Mouse (Mus musculus) heart, embryonic 13.5 days (tissue): ENCODE results near the gene Htra1. TPM values are rescaled to one million over a fixed set of nuclear protein-coding genes. Genes with fewer than 3 reads are reported as not detected.

Experiments used
- ATAC-seq: fragments of 200-750 bp; cut with Nextera tagmentation; 2 replicates; pipeline ENCODE4 v1.8.0; 2017; ENCODE audit warnings: moderate TSS enrichment; ENCODE audit not compliant: insufficient number of reproducible peaks, low FRiP score, low TSS enrichment; ENCODE audit errors: extremely low read depth
- H3K27ac ChIP-seq: fragments of 300-500 bp; sonication (generic); replicated peaks from 2 replicates; pipeline ENCODE4 v1.5.1; 2015; ENCODE audit warnings: moderate library complexity, mild to moderate bottlenecking, inconsistent platforms
- H3K27me3 ChIP-seq: fragments of 300-500 bp; sonication (generic); replicated peaks from 2 replicates; pipeline ENCODE4 v1.6.1; 2015; ENCODE audit warnings: mild to moderate bottlenecking, inconsistent platforms
- H3K36me3 ChIP-seq: fragments of 300-500 bp; sonication (generic); 2 replicates; pipeline ENCODE4 v1.6.1; 2015; ENCODE audit warnings: mild to moderate bottlenecking, inconsistent platforms
- H3K4me1 ChIP-seq: fragments of 300-500 bp; sonication (generic); 2 replicates; pipeline ENCODE4 v1.6.1; 2015; ENCODE audit warnings: inconsistent platforms
- H3K4me2 ChIP-seq: fragments of 300-500 bp; sonication (generic); 2 replicates; pipeline ENCODE4 v1.6.1; 2015; ENCODE audit warnings: inconsistent platforms, mild to moderate bottlenecking, moderate library complexity
- H3K4me3 ChIP-seq: fragments of 300-500 bp; sonication (generic); 2 replicates; pipeline ENCODE4 v1.5.1; 2015; ENCODE audit warnings: moderate library complexity, mild to moderate bottlenecking, inconsistent platforms
- H3K9ac ChIP-seq: fragments of 300-500 bp; sonication (generic); 2 replicates; pipeline ENCODE4 v1.6.1; 2015; ENCODE audit warnings: inconsistent platforms, mild to moderate bottlenecking, moderate library complexity
- H3K9me3 ChIP-seq: fragments of 300-500 bp; sonication (generic); 2 replicates; pipeline ENCODE4 v1.6.1; 2016; ENCODE audit warnings: inconsistent platforms
- WGBS: fragments of 180-500 bp; shearing (Covaris S2); methylation state at CpG from one replicate; pipeline ENCODE4 v1.1.7; 2015; ENCODE audit warnings: mixed read lengths; 5-methylcytosine and 5-hydroxymethylcytosine counted together
- polyA plus RNA-seq: library from polyadenylated mRNA; unstranded; fragments of >200 nt; fragmentation: Nextera tagmentation; extraction: Ambion mirVana; gene quantifications from 2 replicates; pipeline ENCODE4 v1.2.1, GENCODE M21; 2015

Htra1 gene
- polyA plus RNA-seq, 1 experiment from 2014 or later, result 52.9 TPM

DNA sequence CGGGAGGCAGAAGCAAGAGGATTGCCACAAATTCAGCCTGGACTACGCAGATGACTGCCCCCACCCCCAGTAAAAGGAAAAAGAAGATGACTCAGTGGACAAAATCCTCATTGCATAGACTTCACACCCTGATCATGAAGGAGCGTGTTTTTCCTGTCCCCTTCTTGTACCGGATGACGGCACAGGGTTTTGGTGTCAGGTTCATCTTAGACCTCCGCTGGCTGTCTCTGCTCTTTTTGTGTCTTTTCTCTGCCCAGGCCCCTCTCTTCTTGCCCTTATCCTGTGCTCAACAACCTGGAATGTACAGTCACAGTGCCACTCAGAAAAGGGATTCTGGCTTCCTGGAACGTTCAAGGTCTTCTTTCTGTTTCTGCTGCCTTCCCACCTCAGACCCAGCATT is 14.6 kb downstream of the Htra1 start:
- WGBS, result 75% methylated on average over 7 of the region's 7 CpGs
- H3K27me3 ChIP-seq, result no peaks in the 10 kb centered on the region
- peak overlapping the region; percentile 48; the same call in 1 of the 2 replicates for H3K27ac ChIP-seq
- no peak for ATAC-seq
- H3K4me3 ChIP-seq, result no peak overlapping the region
- no peak overlapping the region for H3K9ac ChIP-seq
- no peaks in the 10 kb centered on the region for H3K9me3 ChIP-seq
- no peak overlapping the region for H3K4me2 ChIP-seq
- no peaks in the 10 kb centered on the region for H3K36me3 ChIP-seq
- H3K4me1 ChIP-seq, result peaks cover 61% of the 10 kb centered on the region

- no peak for ATAC-seq
- 0 out of 2 replicates have a peak, but pooled peaks cover 4% of the 10 kb centered on the region for H3K9me3 ChIP-seq
- no peaks in the 10 kb centered on the region for H3K36me3 ChIP-seq
- no peaks in the 10 kb centered on the region for H3K27me3 ChIP-seq
- 0 out of 2 replicates have a peak overlapping the region, but pooled peaks have one; percentile 48 for H3K27ac ChIP-seq
- H3K9ac ChIP-seq, result no peak overlapping the region
- no peak overlapping the region for H3K4me3 ChIP-seq
- H3K4me1 ChIP-seq, result peaks cover 60% of the 10 kb centered on the region
- H3K4me2 ChIP-seq, result no peak overlapping the region
- WGBS, result 74% methylated on average over 5 of the region's 5 CpGs
These were observed 15.1 kb downstream of the Htra1 start for GRCm38 (mm10) chr7:130951004-130951403.

DNA sequence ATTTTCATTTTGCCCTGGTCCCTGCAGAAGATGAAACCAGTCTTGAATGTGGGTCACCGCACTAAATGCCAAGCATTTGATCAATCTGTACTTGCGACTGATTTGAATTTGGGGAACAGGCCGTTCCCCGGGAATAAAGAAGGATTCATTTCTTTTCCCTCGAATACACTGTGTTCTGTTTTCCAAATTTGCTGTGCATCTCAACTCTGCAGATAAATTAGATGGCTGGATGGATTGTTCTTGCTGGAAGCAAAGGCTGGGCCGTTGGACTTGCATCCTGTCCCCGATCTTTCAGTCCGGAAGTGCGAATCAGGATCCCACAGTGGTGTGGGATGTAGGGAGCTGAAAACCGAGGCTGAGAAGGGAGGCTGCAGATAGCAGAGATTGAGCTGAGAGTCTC is 17.5 kb downstream of the Htra1 start:
- WGBS, result 84% methylated on average over 10 of the region's 10 CpGs
- H3K4me1 ChIP-seq, result peaks cover 37% of the 10 kb centered on the region
- ATAC-seq, result no peak
- no peak overlapping the region for H3K27ac ChIP-seq
- no peaks in the 10 kb centered on the region for H3K27me3 ChIP-seq
- no peak overlapping the region for H3K4me3 ChIP-seq
- no peak overlapping the region for H3K9ac ChIP-seq
- H3K9me3 ChIP-seq, result 0 out of 2 replicates have a peak, but pooled peaks cover 4% of the 10 kb centered on the region
- H3K4me2 ChIP-seq, result no peak overlapping the region
- H3K36me3 ChIP-seq, result no peaks in the 10 kb centered on the region

DNA sequence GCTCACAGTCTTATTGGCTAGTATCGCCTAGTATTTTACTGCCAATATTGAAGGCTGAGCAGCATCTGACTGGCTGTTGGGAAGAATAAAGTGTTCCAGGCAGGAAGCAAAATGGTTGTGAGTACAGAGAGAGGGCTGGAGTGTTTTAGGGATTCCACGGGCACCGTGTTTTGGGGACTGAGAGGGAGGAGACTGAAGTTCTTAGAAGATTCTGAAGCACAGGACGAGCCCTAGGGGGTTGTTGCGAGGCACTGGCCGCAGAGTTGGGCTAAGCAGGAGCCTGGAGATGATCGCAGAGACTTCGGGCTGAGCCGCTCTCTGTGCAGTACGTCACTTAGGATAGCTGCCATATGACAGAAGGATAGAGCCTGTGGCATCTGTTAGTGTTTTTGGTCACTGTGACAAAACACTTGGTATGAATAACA is 18.3 kb downstream of the Htra1 start:
- no peak for ATAC-seq
- Histone ChIP-seq H3K4me2 (no peak overlapping the region), H3K27ac (no peak overlapping the region), H3K27me3 (no peaks in the 10 kb centered on the region), H3K36me3 (no peaks in the 10 kb centered on the region), H3K4me1 (peaks cover 36% of the 10 kb centered on the region), H3K4me3 (no peak overlapping the region), H3K9ac (no peak overlapping the region), H3K9me3 (0 out of 2 replicates have a peak, but pooled peaks cover 4% of the 10 kb centered on the region)
- 77% methylated on average over 10 of the region's 10 CpGs for WGBS

- no peak overlapping the region for H3K9ac ChIP-seq
These were observed 22.6 kb downstream of the Htra1 start for GRCm38 (mm10) chr7:130958551-130958950.

GRCm38 (mm10) chr7:130959868-130960267 is 24.0 kb downstream of the Htra1 start:
- peak overlapping the region; percentile 75 for H3K27ac ChIP-seq
- 14% methylated on average over 7 of the region's 7 CpGs for WGBS
- H3K9ac ChIP-seq, result no peak overlapping the region
- no peak overlapping the region for H3K4me3 ChIP-seq
- peak overlapping the region; percentile 11 for H3K4me2 ChIP-seq
- peaks cover 10% of the 10 kb centered on the region; the same call in 1 of the 2 replicates for H3K36me3 ChIP-seq
- peaks cover 51% of the 10 kb centered on the region for H3K4me1 ChIP-seq
- ATAC-seq, result 0 out of 2 replicates have a peak, but pooled peaks have one; percentile 10
- no peaks in the 10 kb centered on the region for H3K27me3 ChIP-seq
- 0 out of 2 replicates have a peak, but pooled peaks cover 4% of the 10 kb centered on the region for H3K9me3 ChIP-seq

More at GRCm38 (mm10) chr7:130958551-130958950, 22.6 kb downstream of the Htra1 start:
- 76% methylated on average over 7 of the region's 7 CpGs for WGBS
- ATAC-seq, result no peak
- no peaks in the 10 kb centered on the region for H3K27me3 ChIP-seq
- H3K4me3 ChIP-seq, result no peak overlapping the region
- no peak overlapping the region for H3K4me2 ChIP-seq
- 0 out of 2 replicates have a peak, but pooled peaks cover 4% of the 10 kb centered on the region for H3K9me3 ChIP-seq
- H3K36me3 ChIP-seq, result peaks cover 10% of the 10 kb centered on the region; the same call in 1 of the 2 replicates
- H3K4me1 ChIP-seq, result peaks cover 38% of the 10 kb centered on the region
- H3K27ac ChIP-seq, result no peak overlapping the region

GRCm38 (mm10) chr7:130961429-130961828 is 25.5 kb downstream of the Htra1 start:
- H3K9me3 ChIP-seq, result no peaks in the 10 kb centered on the region
- no peak for ATAC-seq
- 69% methylated on average over 6 of the region's 6 CpGs for WGBS
- H3K36me3 ChIP-seq, result peaks cover 10% of the 10 kb centered on the region; the same call in 1 of the 2 replicates
- no peak overlapping the region for H3K4me2 ChIP-seq
- H3K4me3 ChIP-seq, result no peak overlapping the region
- peaks cover 66% of the 10 kb centered on the region for H3K4me1 ChIP-seq
- no peaks in the 10 kb centered on the region for H3K27me3 ChIP-seq
- H3K27ac ChIP-seq, result peak overlapping the region; percentile 71
- H3K9ac ChIP-seq, result no peak overlapping the region

DNA sequence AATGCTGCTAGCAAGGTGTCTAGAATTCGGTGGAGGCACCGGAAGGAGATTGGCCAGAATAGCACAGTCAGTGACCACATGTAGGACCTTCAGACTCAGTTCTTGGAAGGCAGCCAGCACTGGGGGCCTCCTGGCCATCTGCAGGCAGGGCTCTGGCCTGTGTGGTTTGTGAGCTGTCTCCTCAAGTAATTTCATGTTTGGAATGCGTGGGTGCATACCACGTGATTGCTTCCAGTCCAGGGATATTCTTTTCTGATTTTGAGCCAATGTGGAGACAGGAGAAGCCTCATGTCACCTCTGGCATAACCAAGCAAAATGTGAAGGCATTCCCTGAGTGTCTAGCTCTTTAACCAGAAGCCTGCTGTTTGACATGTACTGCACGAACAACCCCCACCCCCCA is 28.8 kb downstream of the Htra1 start:
- Histone ChIP-seq H3K9ac (no peak overlapping the region), H3K27me3 (no peaks in the 10 kb centered on the region), H3K4me3 (no peak overlapping the region), H3K4me1 (peaks cover 82% of the 10 kb centered on the region), H3K9me3 (no peaks in the 10 kb centered on the region), H3K36me3 (peaks cover 10% of the 10 kb centered on the region; the same call in 1 of the 2 replicates), H3K27ac (peak overlapping the region; percentile 87), H3K4me2 (peak overlapping the region; percentile 7; the same call in 1 of the 2 replicates)
- 8% methylated on average over 5 of the region's 5 CpGs for WGBS
- peak; percentile 72 for ATAC-seq

DNA sequence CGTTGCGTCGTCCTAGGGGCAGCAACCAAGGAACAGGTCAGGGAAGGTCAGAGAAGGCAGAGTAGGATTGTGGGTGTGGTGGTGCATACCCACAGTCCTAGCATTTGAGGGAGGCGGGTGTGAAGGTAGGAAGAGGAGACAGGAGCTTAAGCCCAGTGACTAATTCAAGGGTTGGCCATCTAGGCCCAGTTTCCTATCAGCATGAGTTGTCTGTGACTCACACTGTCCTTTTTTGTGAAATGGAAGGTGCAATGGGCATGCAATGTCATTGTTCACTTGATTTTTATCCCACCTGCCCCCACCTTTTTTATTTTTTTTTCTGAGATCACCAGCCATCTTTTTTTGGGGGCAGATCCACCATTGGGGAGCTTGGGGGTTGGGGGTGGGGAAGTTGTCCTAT is 29.5 kb downstream of the Htra1 start:
- ATAC-seq, result no peak
- Histone ChIP-seq H3K4me2 (no peak overlapping the region; the same call in 1 of the 2 replicates), H3K27me3 (no peaks in the 10 kb centered on the region), H3K4me3 (no peak overlapping the region), H3K4me1 (peaks cover 77% of the 10 kb centered on the region), H3K36me3 (peaks cover 10% of the 10 kb centered on the region; the same call in 1 of the 2 replicates), H3K9me3 (no peaks in the 10 kb centered on the region), H3K9ac (no peak overlapping the region), H3K27ac (peak overlapping the region; percentile 87)
- WGBS, result 77% methylated on average over 4 of the region's 4 CpGs

DNA sequence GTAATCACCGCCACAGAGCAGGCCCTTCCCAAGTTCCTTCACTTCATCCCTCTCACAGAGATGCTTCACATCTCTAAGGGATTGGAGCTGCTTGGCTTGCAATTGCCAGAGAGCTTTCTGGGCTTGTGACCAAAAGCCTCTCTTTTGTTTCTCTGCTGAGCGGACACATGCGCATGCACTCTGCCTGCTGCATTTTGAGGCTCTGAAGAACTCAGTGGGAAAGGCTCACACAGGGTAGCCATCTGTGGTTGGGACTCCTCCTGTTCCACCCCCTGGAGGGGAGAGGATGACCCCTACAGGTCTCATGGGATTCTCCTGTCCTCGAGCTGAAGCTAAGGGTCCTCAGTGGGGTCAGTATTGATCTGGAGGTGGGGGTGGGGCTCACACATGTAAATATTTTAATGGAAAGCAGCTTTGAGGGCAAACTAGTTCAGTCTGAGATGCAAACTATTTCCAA is 30.0 kb downstream of the Htra1 start:
- H3K27ac ChIP-seq, result peak overlapping the region; percentile 87
- H3K27me3 ChIP-seq, result no peaks in the 10 kb centered on the region
- H3K4me3 ChIP-seq, result no peak overlapping the region
- no peaks in the 10 kb centered on the region for H3K9me3 ChIP-seq
- WGBS, result 54% methylated on average over 4 of the region's 4 CpGs
- H3K4me1 ChIP-seq, result peaks cover 71% of the 10 kb centered on the region
- H3K4me2 ChIP-seq, result no peak overlapping the region
- peaks cover 10% of the 10 kb centered on the region; the same call in 1 of the 2 replicates for H3K36me3 ChIP-seq
- ATAC-seq, result no peak
- H3K9ac ChIP-seq, result no peak overlapping the region

DNA sequence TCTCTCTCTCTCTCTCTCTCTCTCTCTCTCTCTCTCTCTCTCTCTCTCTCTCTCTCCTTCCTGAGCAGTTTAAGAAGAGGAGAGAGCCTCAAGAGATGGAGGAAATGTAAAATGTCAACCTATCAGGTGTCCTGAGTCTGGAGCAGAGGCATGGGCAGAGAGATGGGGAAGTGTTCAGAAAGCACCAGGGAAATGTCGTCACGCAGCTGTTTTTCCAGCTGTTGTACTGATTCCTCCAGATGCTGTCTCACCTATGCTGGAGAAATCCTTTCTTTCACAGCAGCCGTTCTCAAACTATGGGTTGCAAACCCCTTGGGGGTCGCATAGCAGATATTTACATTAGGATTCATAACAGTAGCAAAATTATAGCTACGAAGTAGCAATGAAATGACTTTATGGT is 30.5 kb downstream of the Htra1 start:
- ATAC-seq, result no peak
- Histone ChIP-seq H3K4me1 (peaks cover 66% of the 10 kb centered on the region), H3K27ac (peak overlapping the region; percentile 87), H3K27me3 (no peaks in the 10 kb centered on the region), H3K9ac (no peak overlapping the region), H3K36me3 (peaks cover 10% of the 10 kb centered on the region; the same call in 1 of the 2 replicates), H3K9me3 (no peaks in the 10 kb centered on the region), H3K4me3 (no peak overlapping the region), H3K4me2 (no peak overlapping the region)
- WGBS, result 77% methylated on average over 5 of the region's 5 CpGs

- no peak overlapping the region for H3K27ac ChIP-seq
- H3K9ac ChIP-seq, result no peak overlapping the region
- WGBS, result 71% methylated on average over 6 of the region's 6 CpGs
These were observed 31.0 kb downstream of the Htra1 start for GRCm38 (mm10) chr7:130966876-130967275.

More at GRCm38 (mm10) chr7:130966876-130967275, 31.0 kb downstream of the Htra1 start:
- peaks cover 62% of the 10 kb centered on the region for H3K4me1 ChIP-seq
- H3K4me2 ChIP-seq, result no peak overlapping the region
- H3K4me3 ChIP-seq, result no peak overlapping the region
- no peaks in the 10 kb centered on the region for H3K27me3 ChIP-seq
- ATAC-seq, result no peak
- H3K9me3 ChIP-seq, result no peaks in the 10 kb centered on the region
- peaks cover 10% of the 10 kb centered on the region; the same call in 1 of the 2 replicates for H3K36me3 ChIP-seq
